Mouse (Mus musculus) adrenal gland, postnatal 4 days (tissue): ENCODE measurements around the gene Mcub. TPM values are rescaled to one million over a fixed set of nuclear protein-coding genes. Genes with fewer than 3 reads are reported as not detected.

ENCODE experiments used
- DNase-seq, 2 experiments: peaks; one replicate each; pipeline ENCODE4 v3.0.0; 2021 to 2022; ENCODE audit warnings: low spot score in 2 of 2, mixed read lengths in 2 of 2
- long read RNA-seq, 2 experiments: library from polyadenylated mRNA; stranded (forward); transcript quantifications; one replicate each; pipeline ENCODE4 v2.0.0; 2021
- total RNA-seq, 2 experiments: library from RNA; stranded (reverse); gene quantifications; 2 replicates each; pipeline ENCODE4 v1.2.3; 2021

The Mcub gene
- total RNA-seq: 10 to 100 TPM; 13.7 to 14.8 TPM
- long read RNA-seq, experiment 1, transcript Mcub-201 (8 exons, 1,318 nt): major isoform, 11 of 16 reads
- long read RNA-seq, experiment 1, partial matches to known transcripts: 2 of 16 reads
- long read RNA-seq, experiment 1, other reads (novel, unspliced or antisense): 3 of 16 reads
- long read RNA-seq, experiment 2, transcript Mcub-201 (8 exons, 1,318 nt): major isoform, 17 of 25 reads
- long read RNA-seq, experiment 2, partial matches to known transcripts: 0 of 25 reads
- long read RNA-seq, experiment 2, other reads (novel, unspliced or antisense): 4 of 25 reads

DNA sequence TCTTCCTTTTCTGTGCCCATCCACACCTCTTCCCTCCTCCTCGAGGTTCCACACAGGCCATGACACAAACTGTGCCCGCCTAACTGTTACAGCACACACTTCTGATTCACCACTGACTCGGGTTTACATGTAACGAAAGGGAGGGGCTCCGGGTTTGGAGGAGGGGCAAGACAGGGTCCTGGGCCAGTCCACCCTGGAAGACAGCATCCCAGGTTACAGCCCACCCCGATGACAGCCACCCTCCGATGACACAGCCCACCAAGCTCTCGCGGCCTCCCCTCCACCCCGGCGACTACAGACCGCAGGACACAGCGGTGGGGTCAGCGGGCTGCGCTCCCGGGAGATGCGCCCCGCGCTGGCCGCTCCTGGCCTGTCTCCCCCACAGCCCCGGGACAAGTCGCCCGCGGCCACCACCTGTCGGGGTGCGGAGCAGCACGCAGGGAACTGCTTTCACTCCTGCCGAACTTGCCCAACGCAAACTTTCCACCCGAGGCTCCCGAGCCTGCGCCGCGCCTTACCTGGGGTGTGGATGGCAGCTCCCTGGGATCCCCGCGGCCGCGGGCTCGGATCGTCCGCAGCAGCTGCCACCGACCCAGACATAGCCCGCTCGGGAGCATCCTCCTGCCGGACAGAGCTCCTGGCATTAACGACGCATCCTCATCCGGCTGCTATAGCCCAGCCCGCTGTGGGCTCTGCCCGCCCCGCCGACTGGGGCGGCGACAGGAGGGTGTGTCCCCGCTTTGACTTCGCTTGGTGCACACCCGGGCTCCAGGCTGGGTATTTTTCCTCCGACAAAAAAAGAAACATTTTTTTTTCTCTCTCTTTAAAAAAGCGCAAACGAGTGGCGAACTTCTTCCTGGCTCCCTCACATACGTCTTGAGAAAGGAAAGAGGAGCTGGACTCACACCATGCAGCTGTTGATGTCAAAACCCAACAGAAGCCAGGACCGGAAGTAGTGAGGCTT, at the start of gene Mcub:
Gene Mcub (minus strand): TSS at position 775 of the 964 bp plus-strand sequence.
- DNase-seq: no peak

DNA sequence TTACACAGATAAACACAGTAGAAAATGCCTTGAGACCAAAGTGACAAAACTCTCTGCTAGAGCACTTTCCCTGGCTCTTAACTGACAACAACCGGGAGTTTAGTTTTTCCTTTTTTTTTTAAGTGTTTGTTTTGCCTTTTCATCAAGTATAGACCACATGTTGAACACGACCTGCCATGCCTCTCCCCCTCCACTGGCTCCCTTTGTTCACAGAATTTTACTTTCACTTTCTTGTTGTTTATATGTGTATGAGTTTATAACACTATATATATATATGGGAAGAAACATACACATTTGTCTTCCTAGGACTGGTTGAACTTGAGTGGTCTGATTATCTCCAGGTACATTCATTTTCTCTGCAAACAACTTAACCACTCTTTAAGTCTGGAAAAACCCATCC, 42.9 kb upstream of the Mcub start:
- no peak for DNase-seq

DNA sequence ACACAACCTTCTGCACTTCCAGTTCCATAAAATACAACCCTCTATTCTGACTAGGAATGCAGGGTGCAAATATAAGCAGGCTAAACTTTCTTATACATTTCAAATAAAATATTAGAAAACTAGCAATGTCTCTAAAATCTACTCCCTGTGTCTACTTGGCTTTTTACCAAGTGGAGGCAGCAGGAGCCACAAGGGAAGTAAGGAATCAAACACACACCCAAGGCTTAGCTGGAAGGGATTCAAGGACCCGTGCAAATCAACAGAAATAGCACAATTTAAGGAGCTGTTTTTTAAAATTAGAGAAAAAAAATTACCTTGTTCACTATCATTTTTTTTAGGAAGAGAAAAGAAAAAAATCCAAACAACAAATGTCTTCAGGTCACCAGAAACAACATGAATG, 41.2 kb upstream of the Mcub start:
- DNase-seq: no peak

DNA sequence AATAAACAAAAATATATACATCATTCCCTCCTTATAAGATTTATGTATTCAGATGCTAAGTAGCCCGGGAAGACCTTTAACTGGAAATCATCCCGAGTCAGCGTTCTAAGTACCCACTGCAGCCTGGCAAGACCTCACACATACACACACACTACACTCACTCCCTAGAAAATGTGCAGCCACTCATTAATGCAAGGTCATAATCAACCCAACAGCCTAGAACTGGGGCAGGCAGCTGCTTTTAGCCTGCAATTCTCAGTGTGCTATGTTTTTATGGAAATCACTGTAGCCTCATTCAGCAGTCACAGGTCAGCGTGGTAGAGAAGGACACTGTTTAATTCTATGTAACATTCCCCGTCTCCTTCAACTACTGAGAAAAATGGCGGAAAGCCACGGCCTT, 36.1 kb upstream of the Mcub start:
- DNase-seq: no peak

- no peak for DNase-seq
Measured at GRCm38 (mm10) chr3:130000926-130001325, 30.9 kb upstream of the Mcub start.

- no peak for DNase-seq
Measured at GRCm38 (mm10) chr3:129998526-129998925, 28.5 kb upstream of the Mcub start.

DNA sequence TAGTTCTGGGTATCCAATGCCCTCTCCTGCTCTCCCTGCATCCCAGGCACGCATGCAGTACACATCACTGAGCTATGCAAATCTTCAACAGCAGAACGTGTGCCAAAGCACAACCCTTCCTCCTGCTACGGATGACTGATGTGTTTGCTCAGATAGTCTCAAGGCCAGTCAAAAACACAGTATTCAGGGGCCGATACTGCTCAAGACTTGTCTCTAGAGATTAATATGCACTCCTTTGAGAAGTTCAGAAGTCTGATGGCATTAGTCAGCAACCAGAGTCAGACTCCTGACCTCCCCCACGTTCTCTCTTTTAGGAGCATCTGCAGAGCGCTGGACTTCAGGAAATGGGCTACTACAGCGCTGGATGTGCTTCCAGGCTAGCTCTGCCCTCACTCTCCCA, 28.0 kb upstream of the Mcub start:
- DNase-seq: no peak

GRCm38 (mm10) chr3:129997324-129997723, 27.3 kb upstream of the Mcub start:
- no peak for DNase-seq

DNA sequence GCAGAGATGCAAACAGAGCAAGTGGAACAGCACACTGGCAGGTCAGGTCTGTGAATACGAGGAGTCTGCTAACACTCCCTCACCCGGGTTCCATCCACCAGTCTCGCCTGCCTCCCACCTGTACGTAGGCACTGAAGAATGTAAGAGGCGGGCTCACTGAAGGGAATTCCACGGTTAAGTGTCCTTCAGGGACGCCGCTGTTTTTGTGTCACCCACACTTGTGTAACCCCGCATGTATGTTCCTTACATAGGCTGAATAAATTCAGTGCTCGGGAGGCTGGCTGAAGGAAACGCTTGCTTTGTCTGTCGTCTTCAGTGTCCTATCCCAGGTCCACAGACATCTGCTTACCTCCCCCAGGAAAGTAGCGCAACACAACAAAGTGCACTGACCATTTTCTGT, 17.3 kb upstream of the Mcub start:
- DNase-seq: no peak

DNA sequence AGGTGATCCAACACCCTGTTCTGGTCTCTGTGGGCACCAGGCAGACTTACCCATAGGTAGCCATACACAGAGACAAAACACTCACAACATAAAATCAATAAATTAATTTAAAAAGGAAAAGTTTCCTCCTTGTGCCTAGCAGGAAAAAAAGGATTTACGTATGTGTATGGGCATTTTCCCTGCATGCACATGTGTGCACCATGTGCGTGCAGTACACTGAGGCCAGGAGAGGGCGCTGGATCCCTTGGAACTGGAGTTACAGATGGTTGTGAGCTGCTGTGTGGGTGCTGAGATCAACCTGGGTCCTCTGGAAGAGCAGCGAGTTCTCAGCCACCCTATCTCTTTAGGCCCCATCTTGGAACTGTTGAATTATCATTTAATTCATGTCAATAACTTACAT, 15.3 kb upstream of the Mcub start:
- DNase-seq: no peak

DNA sequence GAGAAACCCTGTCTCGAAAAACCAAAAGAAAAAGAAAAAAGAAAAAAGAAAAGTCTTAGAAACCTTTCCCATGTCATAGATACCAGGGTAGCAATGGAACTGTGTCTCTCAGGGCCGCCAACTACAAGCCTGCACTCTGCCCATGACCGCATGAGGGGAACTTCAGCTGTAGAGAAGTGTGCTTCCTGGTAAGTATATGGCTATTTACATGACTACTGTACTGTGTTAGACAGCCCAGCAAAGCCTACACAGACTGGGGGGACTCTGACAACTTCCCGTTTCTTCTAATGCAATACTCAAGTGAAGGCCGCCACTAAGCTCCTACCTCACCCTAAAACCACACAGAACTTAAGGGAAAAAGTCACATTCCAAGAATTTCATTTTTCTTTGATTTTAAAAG, 14.8 kb upstream of the Mcub start:
- DNase-seq: no peak

DNA sequence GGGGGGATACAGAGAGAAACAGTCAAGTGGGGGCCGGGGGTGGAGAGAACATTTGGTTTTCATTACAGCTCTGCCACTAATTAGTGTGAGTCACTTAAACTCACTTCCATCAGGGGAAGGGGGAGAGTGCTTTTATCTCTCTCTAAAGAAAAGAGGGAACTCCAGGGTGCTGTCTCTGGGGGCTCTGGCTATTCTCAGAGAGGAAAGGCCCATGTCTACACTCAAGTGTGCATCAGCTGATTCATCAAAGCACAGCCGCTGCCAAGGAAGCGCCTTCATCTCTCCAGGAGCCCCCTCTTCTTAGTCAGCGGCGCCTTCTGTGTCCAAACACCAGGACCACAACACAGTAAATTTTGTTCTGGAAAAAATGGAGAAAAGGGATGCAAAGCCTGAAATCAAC, 12.3 kb upstream of the Mcub start:
- DNase-seq: no peak

- no peak for DNase-seq
Measured at GRCm38 (mm10) chr3:129981756-129982155, 11.8 kb upstream of the Mcub start.

- DNase-seq: no peak
Measured at GRCm38 (mm10) chr3:129979510-129979909, 9.5 kb upstream of the Mcub start.

DNA sequence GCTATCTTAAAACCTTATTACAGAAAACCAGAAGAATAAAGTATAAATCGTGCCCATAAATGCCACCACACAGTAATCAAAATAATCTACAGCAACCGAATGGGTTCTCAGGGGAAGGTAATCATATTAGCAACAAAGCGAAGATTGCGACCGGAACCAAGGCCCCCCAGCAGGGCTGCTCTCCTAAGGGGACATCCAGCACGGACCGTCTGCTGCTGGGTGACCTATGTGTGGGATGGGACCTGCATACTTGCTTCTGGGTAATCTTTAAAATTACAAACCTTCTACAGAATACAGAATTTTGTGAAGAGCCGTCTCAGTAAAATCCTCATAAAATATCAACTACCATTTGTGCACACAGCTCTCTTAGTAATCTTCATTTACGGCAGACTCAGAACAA, 8.7 kb upstream of the Mcub start:
- no peak for DNase-seq

DNA sequence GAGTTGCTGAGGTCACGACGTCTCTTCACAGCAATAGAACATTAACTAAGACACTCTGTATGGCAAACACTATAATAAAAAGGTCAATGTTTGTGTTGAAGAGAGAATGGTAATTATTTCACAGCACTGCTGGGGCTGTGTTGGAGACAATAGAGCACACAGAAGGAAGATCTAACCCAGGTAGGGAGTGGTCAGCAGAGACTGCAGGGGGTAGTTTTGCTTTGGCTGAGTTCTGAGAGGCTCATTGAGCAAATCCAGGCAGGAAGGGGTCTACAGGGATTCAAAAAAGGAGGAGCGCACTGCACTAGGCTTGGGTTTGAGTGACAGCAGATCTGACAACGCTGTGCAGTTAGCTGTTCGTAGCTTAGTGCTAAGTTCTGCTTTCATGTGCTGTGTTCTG, 6.3 kb upstream of the Mcub start:
- no peak for DNase-seq

DNA sequence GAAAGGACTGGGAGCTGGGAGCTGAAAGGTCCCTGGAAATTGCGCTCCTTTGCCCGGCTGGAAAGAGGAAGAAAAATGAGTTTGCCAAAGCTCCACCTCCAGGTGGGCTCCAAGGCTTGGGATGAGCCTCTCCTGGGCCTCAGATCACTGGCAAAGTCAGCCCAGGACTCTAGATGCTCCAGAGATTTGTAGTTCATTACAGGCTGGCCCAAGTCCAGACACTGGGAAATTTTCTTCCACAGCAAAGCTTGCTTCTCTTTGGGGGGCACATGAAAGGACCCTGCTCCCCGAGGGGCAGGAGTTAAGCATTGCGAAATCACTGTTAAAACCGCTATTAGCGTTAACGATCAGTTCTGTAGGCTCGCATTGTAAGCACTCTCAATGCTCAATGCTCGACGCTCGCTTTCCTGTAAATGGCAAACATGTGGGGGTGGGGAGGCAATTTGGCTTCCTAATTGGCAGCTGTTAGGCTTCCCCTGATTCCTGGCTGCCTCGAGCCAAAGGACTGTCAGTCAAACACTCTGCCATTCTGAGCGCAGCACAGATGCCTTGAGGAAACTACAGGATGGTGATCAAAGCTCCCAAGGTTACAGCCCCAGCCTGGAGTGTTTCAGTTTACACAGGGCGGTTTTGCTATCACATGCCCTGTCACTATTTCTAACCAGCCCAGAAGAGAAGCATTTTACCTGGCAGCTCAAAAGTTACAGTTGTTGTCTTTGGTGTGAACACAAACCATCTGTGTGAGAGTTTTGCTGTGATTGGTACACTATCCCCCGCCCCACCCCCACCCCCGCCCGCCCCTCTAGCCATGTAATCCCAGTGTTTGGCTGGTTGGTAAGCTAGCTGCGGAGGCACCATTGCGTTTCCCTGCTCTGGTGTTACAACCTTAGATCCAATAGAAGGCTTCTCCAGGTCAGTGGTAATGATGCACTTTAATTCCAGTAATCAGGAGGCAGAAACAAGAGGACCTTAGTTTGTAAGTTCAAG, 816 bp upstream of the Mcub start:
- DNase-seq: no peak

GRCm38 (mm10) chr3:129969031-129969430, 975 bp downstream of the Mcub start:
- no peak for DNase-seq

- no peak for DNase-seq
Measured at GRCm38 (mm10) chr3:129967874-129968273, 2.1 kb downstream of the Mcub start.

- no peak for DNase-seq
Measured at GRCm38 (mm10) chr3:129964681-129965080, 5.3 kb downstream of the Mcub start.

- DNase-seq: no peak
Measured at GRCm38 (mm10) chr3:129962533-129962932, 7.5 kb downstream of the Mcub start.
